Mouse (Mus musculus): ENCODE data around the gene Nfkbib.

DNA sequence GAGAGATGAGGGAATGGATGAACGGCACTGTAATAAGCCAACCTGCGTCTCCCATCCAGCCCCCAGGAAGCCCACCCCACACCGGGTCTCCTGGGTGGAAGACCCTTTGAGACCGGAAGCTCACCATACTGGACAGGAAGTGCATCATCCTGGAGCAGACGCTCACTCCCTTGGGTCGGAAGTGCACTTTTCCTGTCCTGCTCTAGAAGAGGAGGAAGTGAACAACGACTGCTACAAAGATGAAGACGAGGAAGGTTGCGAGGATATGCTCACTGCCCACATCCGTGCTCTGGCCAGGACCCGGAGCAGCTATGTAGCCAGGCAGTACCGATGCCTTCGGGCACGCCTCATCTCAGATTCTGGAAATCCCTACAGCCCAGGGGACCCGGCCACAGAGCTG is 28.5 kb upstream of the Nfkbib start:
- TF ChIP-seq CTCF (IDR thresholded peaks at IDR 0.05; ENCODE audit: borderline replicate concordance, insufficient read depth, low read depth, low read length), result no peak
- no peak for TF ChIP-seq POLR2A (IDR thresholded peaks at IDR 0.05; ENCODE audit: borderline replicate concordance, insufficient read depth, low read length)
